Mouse (Mus musculus) gastrocnemius, postnatal 10 days (tissue): ENCODE data around the gene Gpi1. TPM values are rescaled to one million over a fixed set of nuclear protein-coding genes. Genes with fewer than 3 reads are reported as not detected.
"Not testable (repeated sequence)": the region's sequence is repeated elsewhere in the genome, so short reads cannot be mapped to it uniquely, and the experiment has no call there.

Experiments
- DNase-seq: peaks from one replicate; pipeline ENCODE4 v3.0.0; 2021; ENCODE audit warnings: mixed read lengths
- total RNA-seq, 2 experiments: library from RNA; stranded (reverse); gene quantifications; 2 replicates each; pipeline ENCODE4 v1.2.3; 2021

Gene Gpi1
- total RNA-seq, 2 experiments from 2014 or later, result 954 to 962 TPM

- peak; percentile 51 for DNase-seq
Observed at GRCm38 (mm10) chr7:34229691-34230111, 435 bp downstream of the Gpi1 start.

DNA sequence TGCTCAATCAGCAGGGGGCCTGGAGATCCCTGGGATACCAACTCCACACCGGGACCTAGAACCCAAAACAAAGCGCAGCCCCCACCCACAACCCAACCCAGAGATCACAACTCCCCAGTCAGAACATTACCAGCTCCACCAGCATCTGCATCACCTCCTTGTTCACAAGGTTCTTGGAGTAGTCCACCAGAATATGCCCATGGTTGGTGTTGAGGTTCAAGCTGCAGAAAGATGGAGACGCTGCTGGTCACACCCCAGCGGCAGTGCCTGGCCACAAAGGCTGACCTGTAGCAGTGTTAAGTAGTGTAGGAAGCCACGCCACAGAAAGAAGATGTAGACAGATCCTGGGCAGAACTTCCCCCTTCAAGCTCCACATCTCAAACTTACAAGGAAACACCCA is 983 bp downstream of the Gpi1 start:
- DNase-seq, result no peak

DNA sequence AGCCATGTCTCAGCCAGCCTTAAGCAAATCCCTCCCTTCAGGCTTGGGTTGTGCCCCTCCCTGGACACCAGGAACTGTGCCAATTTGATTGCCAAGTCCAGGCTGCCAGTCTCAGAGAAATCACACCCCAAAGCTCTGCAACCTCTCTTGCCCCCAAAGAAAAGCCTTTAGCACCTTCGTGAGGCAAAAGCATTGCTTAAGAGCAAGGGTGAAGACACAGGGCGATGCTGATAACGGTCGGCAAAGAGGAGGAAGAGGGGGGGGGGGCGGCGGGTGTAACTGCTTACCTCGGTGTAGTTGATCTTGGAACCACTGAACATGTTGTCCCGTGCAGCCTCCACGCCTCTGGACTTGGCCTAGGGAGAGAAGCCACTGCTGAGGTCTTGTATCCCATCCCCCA is 1.5 kb downstream of the Gpi1 start:
- DNase-seq, result no peak

- no peak for DNase-seq
Observed at GRCm38 (mm10) chr7:34226846-34227245, 3.3 kb downstream of the Gpi1 start.

GRCm38 (mm10) chr7:34226086-34226485 is 4.0 kb downstream of the Gpi1 start:
- no peak for DNase-seq

GRCm38 (mm10) chr7:34224308-34224707 is 5.8 kb downstream of the Gpi1 start:
- DNase-seq, result no peak

- no peak for DNase-seq
Observed at GRCm38 (mm10) chr7:34222340-34222739, 7.8 kb downstream of the Gpi1 start.

DNA sequence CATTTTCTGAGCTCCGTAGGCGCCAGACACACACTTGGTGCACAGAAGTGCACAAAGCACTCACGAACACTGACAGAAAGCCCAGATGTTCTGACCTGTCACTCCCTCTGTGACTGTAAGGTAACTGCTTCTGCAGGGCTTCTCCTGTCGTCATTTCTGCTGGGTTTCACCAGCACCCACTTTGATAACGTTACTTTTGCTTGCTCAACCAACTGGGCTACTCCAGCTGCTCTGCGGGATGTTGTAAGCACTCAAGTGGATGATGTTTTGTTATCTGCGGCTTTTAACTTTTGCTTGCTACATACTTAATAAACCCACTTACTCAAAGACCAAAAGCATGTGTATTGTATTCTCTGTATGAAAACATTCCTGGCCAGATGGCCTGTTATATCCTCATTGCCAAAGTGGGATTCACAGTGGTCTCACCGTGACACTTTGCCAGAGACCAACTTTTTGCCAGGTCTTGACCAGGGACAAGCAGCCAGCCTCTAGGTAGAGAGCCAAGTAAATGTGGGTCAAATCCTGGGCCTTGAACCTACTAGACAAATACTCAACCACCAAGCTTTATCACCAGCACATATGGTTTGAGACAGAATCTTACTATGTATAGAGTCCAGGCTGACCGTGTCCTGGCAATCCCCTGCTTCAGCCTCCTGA is 8.4 kb downstream of the Gpi1 start:
- no peak for DNase-seq

- no peak for DNase-seq
Observed at GRCm38 (mm10) chr7:34218496-34218895, 11.6 kb downstream of the Gpi1 start.

GRCm38 (mm10) chr7:34216474-34216873 is 13.7 kb downstream of the Gpi1 start:
- DNase-seq, result no peak

DNA sequence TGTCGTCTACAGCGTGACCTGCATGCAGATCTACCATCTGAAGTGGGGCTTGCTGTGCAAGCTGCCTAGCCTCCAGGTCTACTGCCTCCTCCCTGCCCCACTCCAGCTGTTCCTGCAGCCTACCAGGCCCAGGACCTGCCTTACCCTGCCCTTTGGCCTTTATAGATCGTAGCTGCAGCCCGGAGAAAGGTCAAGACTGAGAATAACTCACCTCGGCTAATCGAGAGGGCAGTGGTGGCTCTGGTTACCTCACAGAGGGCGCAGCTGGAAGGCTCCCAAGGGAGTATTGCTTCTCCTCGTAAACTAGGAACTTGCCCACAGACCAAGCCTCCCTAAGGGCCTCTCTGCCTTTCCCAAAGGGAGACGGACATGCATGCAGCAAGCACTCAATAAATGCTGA is 14.7 kb downstream of the Gpi1 start:
- DNase-seq, result peak; percentile 60

DNA sequence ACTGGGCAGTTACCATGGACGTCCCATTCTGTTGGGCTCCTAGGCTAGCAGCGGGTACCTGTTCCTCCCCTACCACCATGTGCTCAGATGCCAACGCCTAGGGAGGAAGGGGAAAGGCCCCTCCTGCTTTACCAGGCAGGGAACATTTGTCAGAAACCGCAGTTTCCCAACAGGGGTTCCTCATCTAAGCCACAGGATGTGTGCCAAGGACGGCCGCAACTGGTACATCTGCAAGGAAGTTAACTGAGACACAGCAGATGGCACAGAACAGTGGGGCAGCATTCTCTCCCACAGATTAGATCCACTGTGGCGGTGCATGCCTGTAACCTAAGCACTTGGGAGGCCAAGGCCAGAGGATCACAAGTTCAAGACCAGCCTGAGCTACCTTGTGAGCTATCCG is 15.5 kb downstream of the Gpi1 start:
- DNase-seq, result no peak

DNA sequence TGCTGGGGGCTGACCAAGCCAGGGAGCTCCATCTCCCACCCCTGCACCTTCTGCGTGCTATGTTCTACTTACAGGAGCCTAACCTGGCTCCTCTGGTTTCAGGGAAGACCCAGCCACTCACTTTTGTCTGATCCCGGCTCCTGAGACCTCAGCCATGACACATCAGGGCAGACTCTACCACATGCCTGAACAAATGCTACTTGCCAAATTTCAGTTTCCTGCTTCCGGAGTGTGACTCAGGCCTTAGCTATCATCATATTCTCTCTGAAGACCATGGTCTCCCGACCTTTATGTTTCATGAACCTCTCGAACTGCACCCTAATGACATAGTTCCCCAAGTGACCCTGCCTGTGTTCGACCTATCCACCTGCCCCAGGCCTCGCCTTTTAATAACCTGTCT is 16.9 kb downstream of the Gpi1 start:
- no peak for DNase-seq

DNA sequence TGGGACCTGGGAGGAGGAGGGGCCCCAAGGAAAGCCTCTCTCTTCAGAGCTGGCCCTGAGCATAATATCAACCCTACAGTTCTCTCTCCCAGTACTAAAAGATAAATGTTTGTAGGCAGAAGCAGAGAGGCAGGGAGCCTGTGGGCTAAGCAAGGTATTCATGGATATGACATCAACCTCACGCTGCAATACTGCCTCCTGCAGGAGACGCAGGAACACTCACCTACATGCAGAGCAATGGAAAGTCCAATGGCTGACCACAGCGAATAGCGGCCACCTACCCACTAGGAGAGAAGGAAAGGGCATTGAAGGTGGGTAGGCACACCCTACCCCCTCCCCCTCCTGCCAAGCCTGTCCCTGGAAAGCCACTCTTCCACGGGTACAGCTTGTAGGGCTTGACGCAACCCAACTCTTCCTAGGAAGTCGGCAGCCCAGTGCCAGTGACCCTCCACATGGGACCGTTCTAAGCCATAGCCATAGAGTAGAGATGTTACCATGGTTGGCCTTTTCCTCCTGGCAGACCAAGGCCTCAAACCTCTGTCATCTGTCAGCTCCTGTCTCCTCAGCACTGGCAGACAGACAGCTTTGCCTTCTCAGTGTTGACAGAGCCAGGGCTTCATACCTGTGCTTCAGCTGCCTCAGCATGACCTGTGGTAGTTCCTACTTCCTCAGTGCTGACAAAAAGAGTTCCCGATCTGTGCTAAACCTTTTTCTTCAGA is 21.9 kb downstream of the Gpi1 start:
- DNase-seq, result no peak

- DNase-seq, result no peak
Observed at GRCm38 (mm10) chr7:34206331-34206730, 23.8 kb downstream of the Gpi1 start.

DNA sequence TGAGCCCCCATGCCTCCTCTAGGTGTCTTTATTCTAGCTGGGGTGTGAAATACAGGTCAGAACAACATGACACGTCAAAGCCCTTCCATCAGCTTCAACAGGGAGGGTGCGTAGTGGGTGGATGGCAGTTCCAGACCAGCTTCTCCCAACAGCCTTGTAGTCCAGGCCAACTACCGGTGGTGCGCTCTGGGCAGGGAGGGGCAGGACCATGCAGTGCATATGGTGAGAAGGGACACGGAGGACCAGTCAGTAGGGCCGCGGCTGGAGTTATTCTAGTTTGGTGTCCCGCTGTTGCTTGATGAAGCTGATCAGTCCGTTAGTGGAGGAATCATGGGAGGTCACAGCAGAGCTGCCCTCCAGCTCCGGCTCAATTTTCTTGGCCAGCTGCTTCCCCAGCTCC is 28.0 kb downstream of the Gpi1 start:
- DNase-seq, result not testable (repeated sequence)

DNA sequence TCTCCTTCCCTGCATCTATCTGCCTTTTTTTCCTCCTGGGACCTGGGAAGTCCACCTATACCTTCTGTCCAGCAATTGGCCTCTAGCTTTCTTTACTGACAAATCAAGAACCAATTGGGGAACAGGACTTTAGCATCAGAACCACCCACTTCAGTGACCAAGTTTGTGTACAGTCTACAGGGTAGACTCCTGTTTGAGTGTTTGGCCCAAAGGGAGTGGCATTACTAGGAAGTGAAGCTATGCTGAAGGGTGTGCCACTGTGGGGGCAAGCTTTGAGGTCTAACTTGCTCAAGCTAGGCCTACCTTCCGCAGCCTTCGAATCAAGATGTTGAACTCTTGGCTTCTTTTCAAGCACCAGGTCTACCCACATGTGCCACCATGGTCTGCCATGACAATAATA is 29.3 kb downstream of the Gpi1 start:
- DNase-seq, result no peak

DNA sequence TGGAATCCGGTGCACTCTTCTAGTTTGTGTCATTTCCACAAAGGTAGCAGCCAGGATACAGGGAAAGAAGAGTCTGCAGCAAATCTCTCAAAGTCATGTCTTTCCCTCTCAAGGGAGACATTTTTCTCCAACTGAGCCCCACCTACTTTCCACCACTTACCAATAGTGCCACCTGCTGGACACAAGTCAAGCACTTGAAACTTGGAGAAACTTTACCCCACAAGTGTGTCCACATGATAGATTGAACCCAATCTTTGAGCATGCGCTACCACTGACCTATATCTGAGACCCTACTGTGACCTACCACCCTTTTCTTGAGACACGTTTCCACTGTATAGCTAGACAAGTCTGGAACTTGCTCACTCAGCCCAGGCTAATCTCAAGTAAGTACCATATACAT is 31.8 kb downstream of the Gpi1 start:
- no peak for DNase-seq

GRCm38 (mm10) chr7:34196132-34197128 is 33.7 kb downstream of the Gpi1 start, which contains the start of gene Pdcd2l:
Pdcd2l (minus strand) TSS chr7:34196661.
- DNase-seq, result peak; percentile 95

DNA sequence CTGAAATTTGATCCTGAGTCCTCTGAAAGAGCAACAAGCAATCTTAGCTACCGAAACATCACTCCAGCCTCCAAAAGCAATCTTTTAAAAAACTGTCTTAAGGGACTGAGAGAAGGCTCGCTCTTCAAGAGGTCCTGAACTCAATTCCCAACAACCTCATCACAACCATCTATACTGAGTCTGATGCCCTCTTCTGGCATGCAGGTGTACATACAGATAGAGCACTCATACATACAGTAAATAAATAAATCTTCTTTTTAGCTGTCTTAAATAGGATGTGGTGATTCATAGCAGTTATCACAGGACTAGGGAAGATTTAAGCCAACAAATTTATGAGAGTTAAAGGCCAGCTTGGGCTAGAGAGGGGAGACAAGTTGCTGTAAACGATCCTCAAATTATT is 34.5 kb downstream of the Gpi1 start:
- no peak for DNase-seq

DNA sequence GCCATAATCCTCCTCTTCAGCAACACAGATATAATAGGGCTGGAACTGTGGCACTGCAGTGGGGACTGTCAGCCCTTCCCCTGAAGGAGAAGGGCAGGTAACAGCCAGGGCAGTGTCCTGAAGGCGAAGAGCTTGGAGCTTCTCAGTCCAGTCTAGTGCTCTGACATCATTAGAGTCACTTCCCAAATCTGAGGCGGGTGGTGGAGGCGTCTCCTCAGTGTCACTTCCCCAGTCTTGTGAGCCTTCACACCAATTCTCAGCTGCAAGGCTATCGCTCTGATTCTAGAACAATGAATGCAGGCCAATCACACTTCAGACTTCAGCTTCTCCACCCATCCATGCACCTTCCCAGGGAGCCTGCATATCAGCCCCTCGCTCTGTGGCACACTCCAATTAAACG is 37.3 kb downstream of the Gpi1 start:
- no peak for DNase-seq

DNA sequence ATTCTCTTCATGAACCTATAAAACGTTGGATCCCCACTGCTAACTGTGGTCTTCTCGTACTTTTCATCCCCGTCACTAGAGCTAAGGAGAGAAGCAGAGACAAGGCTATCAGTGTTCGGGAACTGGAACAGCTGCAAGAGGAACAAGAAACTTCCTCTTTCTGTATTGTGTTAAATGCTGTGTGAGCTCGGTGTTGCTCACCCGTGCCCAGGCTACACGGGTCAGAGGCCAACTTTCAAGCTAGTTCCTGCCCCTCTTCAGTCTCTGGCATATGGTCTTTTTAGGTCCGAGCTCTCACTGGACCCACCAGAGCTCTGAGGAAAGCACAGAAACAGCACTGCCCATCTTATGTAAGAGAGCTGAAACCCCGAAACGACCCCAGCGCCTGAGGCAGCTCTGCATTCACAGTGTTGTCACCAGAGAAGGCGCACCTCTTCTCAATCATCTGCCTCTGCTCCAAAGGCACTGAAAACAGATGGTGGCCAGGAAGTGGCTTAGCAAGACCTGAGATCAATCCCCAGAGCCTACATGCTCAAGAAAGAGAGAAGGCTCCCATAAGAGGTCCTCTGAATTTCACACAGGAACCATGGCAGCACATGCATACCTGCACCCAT is 40.7 kb downstream of the Gpi1 start:
- DNase-seq, result no peak
